Mouse (Mus musculus): ENCODE data around the gene Gucy1b1. TPM values are rescaled to one million over a fixed set of nuclear protein-coding genes. Genes with fewer than 3 reads are reported as not detected.

Gucy1b1 gene
- total RNA-seq, 2 experiments from 2014 or later, result 164 to 168 TPM

DNA sequence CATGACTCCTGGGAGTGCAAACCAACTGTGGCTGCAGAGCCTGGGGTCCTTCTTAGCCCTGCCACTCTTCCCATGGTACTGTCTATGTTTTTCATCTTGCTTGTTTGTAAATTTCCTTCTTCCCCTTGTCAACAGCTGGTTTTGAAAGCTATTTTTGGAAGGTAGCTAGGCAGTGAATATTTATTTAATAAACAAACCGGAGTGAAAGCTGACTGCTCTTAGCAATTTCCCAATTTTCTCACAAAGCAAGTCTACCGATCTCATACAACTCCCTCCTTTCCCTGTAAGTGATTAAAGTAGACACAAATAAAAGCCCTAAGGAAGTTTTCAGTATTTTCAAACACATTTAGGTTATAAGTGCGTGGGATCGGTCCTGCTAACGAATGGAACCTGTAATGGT is 29.6 kb downstream of the Gucy1b1 start:
- DNase-seq (ENCODE audit: low spot score in 2 of 2), result no peak
- intact Hi-C loops (cut with DNase I), result loop anchor here (5.0 kb wide), 2 partner anchors 227 to 307 kb away; no protein-coding TSS in a partner anchor

DNA sequence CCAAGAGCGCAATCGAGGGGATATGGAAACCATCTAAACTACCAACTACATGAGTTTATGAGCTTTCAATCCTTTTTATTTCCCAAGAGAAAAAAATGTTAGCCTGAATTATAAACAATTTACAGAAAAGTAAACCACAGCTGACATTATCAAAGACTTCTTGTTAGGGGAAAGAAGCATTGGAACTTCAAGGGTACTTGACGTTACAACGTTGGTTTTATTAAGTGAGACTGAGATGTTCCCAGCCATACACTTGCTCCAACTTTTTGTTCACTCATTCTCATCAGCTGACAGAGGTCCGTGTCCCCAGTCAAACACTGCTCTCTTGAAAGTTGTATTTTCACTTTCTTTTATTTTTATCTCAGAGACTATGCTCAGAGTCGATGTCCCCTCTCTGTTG is 30.8 kb downstream of the Gucy1b1 start:
- intact Hi-C loops (cut with DNase I), result no loop called here
- DNase-seq (ENCODE audit: low spot score in 2 of 2), result no peak

DNA sequence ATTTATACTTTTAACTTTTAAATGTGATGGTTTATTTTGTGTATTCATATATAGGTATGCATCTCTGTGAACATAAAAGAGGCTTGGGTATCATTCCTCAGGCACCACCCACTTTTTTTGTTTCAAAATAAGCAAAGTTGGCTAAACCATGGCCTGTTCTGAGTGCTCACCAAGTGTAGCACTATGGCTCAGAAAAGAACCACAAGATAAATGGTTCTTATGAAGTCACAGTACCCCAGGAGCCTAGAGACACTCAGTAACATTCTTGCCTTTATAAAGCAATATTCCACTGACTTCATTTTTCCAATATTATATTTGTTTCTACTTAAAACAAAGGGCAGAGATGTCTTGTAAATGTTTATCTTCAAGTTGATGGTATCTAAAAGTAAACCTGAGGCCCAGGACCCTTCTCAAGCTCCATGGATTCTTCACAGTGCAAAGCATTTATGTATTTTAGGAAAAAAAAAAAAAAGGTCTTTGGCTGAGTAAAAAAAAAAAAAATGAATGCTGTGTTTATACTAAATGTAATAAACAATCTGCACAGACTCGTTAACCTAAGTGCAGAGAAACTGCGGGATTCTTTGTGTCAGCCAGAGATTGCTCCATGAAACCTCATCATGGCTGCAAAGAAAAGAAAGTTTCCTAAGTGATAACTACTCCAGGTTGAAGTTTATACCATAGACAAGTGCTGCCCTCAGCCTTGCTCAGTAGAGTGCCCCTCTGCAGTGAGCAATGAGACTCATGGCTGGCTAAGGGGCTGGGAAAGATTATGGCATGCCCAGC is 38.0 kb downstream of the Gucy1b1 start:
- DNase-seq (ENCODE audit: low spot score in 2 of 2), result no peak
- intact Hi-C loops (cut with DNase I), result no loop called here

DNA sequence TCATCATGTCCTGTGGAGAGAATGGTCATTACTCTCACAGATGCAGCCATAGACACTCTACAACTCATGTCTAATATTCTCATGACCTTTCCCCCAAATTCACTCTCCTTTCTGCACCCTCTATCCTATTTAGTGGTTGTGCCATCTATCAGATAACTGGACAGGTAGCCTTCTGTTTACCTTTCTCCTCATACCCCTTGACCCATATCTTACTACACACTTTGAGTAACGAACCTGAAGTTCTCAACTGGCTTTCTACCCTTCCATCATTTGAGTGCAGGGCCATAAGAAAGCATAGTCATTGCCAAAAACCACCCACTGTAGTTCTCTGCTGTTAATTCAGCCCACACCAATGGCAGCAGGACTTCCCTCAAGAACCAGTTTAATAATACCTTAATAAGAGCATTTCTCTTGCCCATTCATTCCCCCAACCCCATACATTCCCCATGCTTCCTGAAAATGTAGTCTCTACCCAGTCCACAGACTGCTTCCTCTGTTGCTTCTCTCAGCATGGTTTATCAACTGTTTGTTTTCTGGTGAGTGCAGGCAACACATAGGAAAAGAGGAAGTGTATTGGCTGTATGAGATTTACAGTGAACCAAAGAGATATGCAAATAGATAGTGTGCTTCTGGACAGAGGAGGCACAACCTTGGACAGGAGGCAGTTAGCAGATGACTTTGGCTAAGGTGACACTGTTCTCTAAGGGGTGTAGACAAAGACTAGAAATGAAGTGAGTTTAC is 44.3 kb downstream of the Gucy1b1 start:
- no peak for DNase-seq (ENCODE audit: low spot score in 2 of 2)
- intact Hi-C loops (cut with DNase I), result loop anchor here (5.0 kb wide), 1 partner anchor 33 kb away; no protein-coding TSS in a partner anchor

DNA sequence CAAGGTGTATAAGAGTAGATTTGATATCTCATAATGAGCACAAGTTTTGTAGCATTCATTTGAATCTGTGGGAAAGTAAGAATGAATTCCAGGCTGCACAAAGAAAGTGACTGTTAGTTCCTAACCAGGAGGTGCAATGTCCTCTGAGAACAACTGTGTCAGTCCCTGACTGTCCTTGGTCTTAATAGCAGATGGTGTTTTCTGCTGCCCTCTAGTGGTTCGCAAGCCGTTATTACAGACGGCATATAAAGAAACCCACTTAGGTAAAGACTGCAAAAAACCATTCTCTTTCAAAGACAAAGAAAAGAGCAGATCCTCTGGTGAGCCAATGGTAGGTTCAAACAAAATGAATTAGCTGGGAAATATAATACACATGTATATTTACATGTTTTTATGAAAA is 45.3 kb downstream of the Gucy1b1 start:
- intact Hi-C loops (cut with DNase I), result loop anchor here (2.0 kb wide), 1 partner anchor 96 kb away; the partner anchor contains the start of gene Ctso
- DNase-seq (ENCODE audit: low spot score in 2 of 2), result peak in 1 of 2 experiments; percentile 58

DNA sequence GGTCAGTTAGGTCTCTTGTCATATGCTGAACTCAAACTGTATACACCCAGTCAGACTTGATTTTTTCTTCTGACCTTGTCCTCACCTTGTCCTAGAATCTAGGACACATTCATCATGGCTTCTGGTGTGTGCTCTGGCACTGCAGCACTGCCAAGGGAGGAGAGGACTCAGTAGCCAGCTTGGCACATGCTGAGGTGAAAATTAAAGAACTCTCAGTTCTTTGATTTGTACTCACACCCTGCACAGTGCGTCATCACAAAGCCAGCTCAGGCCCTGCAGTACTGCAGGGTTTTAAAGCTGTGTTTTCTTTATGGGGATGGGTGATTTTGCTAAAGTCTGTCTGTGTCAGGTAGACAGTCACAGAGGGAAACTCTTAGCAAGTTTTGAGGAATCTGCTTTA is 47.2 kb downstream of the Gucy1b1 start:
- DNase-seq (ENCODE audit: low spot score in 2 of 2), result peak in 1 of 2 experiments; percentile 43
- intact Hi-C loops (cut with DNase I), result no loop called here

DNA sequence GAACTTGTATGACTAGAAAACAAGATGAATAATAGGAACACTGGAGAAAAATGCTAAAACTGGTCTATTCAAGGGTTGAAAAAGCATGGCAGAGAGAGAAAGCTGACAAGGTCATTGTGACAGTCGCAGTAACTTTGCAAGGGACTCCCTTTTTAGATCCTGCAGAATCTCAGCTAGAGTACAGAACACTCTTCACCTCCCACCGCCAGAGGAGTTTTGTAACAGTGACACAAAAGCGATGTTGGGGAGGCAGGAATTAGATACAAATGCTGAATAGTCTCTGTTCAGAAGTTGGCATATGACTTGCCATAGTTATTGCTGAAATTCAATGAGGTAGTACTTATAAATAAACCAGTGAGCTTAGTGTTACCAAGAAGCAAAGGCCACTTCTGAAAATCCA is 51.4 kb downstream of the Gucy1b1 start:
- intact Hi-C loops (cut with DNase I), result no loop called here

DNA sequence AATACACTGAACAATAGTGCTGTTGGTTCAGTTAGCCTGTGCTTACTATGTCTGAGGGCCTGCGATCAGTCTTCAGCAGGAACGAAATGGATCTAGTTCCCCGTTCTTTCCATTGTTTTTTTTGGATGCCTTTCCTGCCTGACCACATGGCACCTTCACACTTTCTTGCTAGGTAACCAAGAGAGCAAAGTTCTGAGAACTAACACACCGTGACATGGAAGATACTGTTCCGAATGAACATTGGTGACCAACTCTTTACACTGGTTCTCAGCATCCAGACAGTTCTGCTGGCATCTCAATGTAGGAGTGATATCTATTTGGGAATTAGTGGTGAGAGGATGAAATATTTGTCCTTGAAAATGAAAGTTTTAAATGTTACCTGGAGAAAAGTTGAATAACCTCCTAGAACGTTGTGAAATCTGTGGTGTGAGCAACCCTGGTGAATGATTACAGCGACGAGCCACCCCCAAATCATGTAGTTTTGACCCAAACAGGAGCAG is 52.0 kb downstream of the Gucy1b1 start:
- intact Hi-C loops (cut with DNase I), result no loop called here
- no peak for DNase-seq (ENCODE audit: low spot score in 2 of 2)

More for the DNA sequence above, 51.4 kb downstream of the Gucy1b1 start:
- DNase-seq (ENCODE audit: low spot score in 2 of 2), result no peak

DNA sequence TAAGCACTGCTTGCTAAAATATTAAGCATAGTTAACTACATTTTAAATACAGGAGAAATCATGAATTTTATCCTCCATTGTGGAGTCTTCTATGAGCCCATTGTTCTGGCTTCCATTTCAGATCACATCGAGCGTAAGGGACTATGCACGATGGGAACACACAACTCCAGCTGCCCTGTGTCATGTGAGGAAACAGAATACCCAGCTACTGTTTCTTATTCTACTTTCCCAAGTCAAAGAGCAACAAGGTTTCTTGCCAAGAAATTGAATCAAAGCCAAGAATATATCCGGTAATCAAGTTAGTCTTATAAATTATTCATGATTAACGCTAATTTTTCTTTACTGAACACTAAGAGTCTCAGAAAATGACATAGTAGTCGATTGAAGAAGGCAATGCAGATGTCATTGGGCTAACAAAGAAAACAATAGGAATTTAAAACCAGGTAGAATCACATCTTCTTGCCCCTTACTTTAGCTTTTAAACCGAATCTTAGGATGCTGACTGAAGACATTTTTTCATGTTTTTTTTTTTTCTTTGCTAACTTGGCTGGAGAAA is 60.3 kb downstream of the Gucy1b1 start:
- DNase-seq (ENCODE audit: low spot score in 2 of 2), result no peak
- intact Hi-C loops (cut with DNase I), result no loop called here

DNA sequence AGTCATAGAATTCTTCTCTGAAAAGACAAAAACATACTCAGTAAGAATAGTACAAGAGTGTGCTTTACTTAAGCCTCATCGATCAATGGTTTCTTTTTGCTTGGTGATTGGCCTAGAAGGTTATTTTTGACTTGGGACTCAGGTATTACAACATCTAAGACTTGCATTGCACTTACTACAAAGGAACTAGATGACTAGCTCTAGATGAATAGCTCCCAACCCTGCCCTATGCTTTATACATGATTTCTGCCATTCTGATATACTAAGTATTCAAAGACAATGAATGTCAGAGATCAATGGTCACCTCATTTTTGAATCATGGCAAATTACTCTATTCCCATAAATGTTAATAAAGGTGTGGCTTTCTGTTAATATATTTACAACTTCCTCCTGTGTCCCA is 67.5 kb downstream of the Gucy1b1 start:
- DNase-seq (ENCODE audit: low spot score in 2 of 2), result no peak
- intact Hi-C loops (cut with DNase I), result no loop called here

DNA sequence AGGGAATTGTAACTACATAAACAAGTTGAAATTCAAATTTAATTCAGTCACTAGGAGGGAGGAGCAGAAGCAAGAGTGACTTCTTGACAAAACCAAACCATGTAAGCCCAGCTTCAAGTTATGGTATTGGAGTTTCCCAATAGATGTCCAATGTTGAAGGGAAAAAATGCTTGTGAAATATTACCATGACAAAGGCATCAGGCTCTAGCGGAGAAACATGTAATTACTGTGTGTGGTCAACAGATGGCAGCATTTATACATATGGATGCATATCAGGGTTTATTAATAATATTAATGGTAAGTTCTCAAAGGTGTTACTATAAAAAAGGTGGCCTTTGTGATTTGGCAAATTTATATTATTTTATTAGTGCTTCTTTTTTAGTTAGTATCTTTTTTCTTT is 78.5 kb downstream of the Gucy1b1 start:
- peak; percentile 50 to 59 for DNase-seq (ENCODE audit: low spot score in 2 of 2)
- intact Hi-C loops (cut with DNase I), result loop anchor here (5.0 kb wide), 3 partner anchors 36 to 356 kb away; no protein-coding TSS in a partner anchor

DNA sequence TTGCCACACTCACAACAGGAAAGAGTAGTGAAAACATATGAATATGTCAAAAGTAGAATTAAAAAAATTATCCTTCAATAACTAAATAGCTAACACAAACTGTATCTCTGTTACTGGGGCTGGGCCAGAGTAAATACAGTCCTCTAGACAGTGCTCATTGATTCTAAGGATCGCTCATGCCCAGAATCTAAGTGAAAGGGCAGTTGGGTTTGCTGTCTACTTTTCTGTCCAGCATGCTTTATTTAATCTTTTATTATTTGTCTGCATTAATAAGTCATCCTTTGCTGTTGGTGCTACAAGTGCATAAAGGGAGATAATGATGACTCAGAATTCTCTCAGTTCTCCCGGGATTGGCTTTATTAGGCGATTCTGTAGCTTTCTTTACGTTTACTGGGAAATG is 79.1 kb downstream of the Gucy1b1 start:
- no peak for DNase-seq (ENCODE audit: low spot score in 2 of 2)
- intact Hi-C loops (cut with DNase I), result loop anchor here (5.0 kb wide), 3 partner anchors 37 to 357 kb away; no protein-coding TSS in a partner anchor

DNA sequence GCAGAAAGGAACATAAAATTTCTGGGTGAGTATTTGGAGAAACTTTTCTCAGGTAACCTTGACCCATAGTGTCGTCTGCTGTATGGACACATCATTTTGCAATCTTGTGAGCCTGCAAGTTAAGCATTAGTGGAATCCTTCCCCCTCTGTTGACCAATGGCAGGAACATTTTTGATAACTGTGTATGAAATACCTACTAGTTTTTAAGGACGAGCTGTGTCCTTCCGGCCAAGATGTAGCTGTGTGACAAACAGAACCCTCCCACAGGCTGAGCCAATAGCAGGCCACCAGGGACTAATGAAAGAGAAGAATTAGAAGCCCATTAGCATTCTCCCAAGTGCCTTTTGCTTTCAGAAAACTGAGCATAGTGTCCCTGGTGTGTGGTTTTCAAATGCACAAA is 84.0 kb downstream of the Gucy1b1 start:
- intact Hi-C loops (cut with DNase I), result no loop called here
- no peak for DNase-seq (ENCODE audit: low spot score in 2 of 2)

DNA sequence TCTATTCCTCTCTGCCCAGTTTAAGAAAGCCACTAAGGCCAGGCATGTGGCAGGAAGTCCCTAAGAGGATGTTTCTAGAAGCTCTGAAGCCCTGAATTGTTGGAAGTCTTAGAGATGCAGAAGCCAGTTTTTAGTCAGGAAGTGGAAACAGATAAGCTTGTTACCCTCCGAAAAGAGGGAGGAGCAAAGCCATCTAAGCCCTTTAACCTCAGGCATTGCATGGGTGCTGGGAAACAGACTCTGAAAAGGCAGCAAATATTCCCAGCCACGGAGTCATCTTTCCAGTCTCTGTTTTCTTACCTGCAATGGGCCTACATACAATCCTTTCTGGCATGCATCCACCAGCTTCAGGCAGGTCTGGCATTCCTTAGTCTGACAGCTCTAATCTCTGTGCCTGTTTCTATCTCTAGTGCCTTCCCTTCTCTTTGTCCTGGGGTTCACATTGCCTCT is 84.8 kb downstream of the Gucy1b1 start:
- intact Hi-C loops (cut with DNase I), result no loop called here
- no peak for DNase-seq (ENCODE audit: low spot score in 2 of 2)

DNA sequence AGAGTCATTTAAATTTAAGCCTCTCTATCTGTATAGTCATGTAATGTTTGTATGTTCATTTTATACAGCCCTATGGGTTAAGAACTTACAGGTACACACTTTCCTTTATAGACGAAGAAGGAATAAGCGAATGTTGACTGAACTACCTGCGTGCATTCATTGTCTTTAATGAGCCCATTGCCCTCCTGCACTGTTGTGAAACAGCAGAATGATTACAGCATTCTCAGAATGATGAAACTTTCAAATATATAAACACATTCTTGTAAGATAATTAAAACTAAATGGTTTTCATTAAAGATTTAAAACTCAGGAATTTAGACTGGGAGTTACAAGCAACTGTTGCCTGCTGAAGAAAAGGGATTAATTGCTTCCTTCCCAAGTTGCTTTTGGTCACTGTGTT is 86.9 kb downstream of the Gucy1b1 start:
- intact Hi-C loops (cut with DNase I), result no loop called here
- no peak for DNase-seq (ENCODE audit: low spot score in 2 of 2)

DNA sequence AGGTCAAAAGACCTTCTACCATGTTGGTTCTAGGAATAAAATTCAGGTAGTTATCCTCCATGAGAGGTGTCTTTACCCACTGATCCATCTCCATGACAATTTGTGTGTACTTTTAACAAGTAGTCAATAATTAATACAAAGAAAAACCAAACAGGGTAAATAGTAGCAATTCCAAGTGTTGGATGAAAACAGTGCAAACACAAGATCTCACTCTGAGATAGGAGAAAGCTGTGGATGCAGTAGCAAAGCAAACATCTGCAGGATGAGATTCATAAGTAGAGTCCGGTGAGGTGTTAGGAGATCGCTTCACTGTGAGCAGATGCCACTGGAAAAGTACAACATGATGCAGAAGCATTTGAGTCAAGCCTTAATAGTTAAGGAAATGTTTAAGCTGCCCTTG is 88.4 kb downstream of the Gucy1b1 start:
- intact Hi-C loops (cut with DNase I), result no loop called here
- no peak for DNase-seq (ENCODE audit: low spot score in 2 of 2)

DNA sequence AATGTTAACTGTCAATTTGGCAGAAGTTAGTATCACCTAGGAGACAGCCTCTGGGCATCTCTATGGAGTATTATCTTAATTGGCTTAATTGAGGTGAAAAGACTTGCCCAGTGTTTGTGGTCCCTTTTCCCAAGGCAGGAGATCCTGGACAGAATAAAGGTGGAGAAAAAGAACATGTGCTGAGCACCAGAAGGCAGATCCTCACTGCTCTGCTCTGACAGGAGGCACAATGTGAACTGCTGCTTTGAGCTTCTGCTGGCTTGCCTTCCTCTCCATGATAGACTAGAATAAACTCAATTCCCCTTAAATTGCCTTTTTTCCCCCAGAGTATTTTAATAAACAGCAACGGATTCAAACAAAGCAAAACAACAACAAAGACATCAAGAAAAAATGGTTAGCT is 89.4 kb downstream of the Gucy1b1 start:
- no peak for DNase-seq (ENCODE audit: low spot score in 2 of 2)
- intact Hi-C loops (cut with DNase I), result no loop called here

DNA sequence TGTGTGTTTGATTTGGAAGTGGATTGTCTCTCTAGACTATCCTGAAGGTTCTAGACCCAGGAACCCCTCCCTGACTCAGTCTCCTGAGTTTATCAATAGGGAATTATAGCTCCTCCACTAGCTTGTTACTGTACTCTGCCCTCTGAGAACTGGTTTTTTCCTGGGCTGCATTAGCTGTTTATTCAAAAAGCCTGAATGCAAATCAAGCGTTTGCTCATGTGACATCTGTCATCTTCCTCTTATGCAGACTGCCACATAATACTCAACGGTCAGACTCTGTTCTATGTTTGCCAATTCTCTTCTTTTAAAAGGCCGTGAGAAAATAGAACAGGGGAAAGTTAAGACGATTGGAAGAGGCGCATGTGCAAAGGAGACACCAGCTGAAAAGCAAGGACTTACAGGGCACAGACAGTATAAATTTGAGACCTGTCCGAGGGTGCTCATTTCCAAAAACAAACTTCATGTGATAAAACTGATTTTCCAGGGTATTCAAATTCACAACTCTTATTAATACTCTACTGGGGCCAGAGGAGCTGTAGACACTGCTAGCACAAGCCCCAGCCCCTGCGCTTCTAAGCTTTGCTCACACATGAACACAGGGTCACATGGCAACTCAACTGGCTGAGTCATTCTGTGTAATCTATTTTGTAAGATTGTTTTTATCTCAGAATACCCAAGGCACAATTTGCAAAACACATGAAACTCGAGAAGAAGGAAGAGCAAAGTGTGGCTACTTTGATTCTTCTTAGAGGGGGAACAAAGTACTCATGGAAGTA is 91.2 kb downstream of the Gucy1b1 start:
- DNase-seq (ENCODE audit: low spot score in 2 of 2), result no peak
- intact Hi-C loops (cut with DNase I), result no loop called here

Data from left cerebral cortex, postnatal 25 days (tissue).